Mouse (Mus musculus): ENCODE data around the gene Cdk1. TPM values are rescaled to one million over a fixed set of nuclear protein-coding genes. Genes with fewer than 3 reads are reported as not detected.

Gene Cdk1
- total RNA-seq, 2 experiments from 2014 or later, result 21.1 to 82.0 TPM

- no peak for ATAC-seq (replicated peaks; ENCODE audit: low FRiP score, poor library complexity, severe bottlenecking)
Measured at GRCm38 (mm10) chr10:69318514-69318913, 34.2 kb downstream of the Cdk1 start.

GRCm38 (mm10) chr10:69313944-69314343 lies 38.8 kb downstream of the Cdk1 start:
- ATAC-seq (replicated peaks; ENCODE audit: low FRiP score, poor library complexity, severe bottlenecking), result no peak

GRCm38 (mm10) chr10:69311867-69312266 lies 40.9 kb downstream of the Cdk1 start:
- no peak for ATAC-seq (replicated peaks; ENCODE audit: low FRiP score, poor library complexity, severe bottlenecking)

GRCm38 (mm10) chr10:69309109-69309508 lies 43.6 kb downstream of the Cdk1 start:
- no peak for ATAC-seq (replicated peaks; ENCODE audit: low FRiP score, poor library complexity, severe bottlenecking)

- ATAC-seq (replicated peaks; ENCODE audit: low FRiP score, poor library complexity, severe bottlenecking), result no peak; the same call in 1 of the 2 replicates
Measured at GRCm38 (mm10) chr10:69307067-69307466, 45.7 kb downstream of the Cdk1 start.

GRCm38 (mm10) chr10:69306205-69306604 lies 46.5 kb downstream of the Cdk1 start:
- peak; percentile 49; the same call in 1 of the 2 replicates for ATAC-seq (replicated peaks; ENCODE audit: low FRiP score, poor library complexity, severe bottlenecking)

- ATAC-seq (replicated peaks; ENCODE audit: low FRiP score, poor library complexity, severe bottlenecking), result no peak
Measured at GRCm38 (mm10) chr10:69305600-69305999, 47.1 kb downstream of the Cdk1 start.

GRCm38 (mm10) chr10:69304819-69305218 lies 47.9 kb downstream of the Cdk1 start:
- no peak for ATAC-seq (replicated peaks; ENCODE audit: low FRiP score, poor library complexity, severe bottlenecking)

GRCm38 (mm10) chr10:69302667-69303066 lies 50.1 kb downstream of the Cdk1 start:
- no peak for ATAC-seq (replicated peaks; ENCODE audit: low FRiP score, poor library complexity, severe bottlenecking)

- ATAC-seq (replicated peaks; ENCODE audit: low FRiP score, poor library complexity, severe bottlenecking), result no peak
Measured at GRCm38 (mm10) chr10:69299985-69300384, 52.8 kb downstream of the Cdk1 start.

- no peak for ATAC-seq (replicated peaks; ENCODE audit: low FRiP score, poor library complexity, severe bottlenecking)
Measured at GRCm38 (mm10) chr10:69295919-69296318, 56.8 kb downstream of the Cdk1 start.

- no peak for ATAC-seq (replicated peaks; ENCODE audit: low FRiP score, poor library complexity, severe bottlenecking)
Measured at GRCm38 (mm10) chr10:69290736-69291135, 62.0 kb downstream of the Cdk1 start.

- no peak for ATAC-seq (replicated peaks; ENCODE audit: low FRiP score, poor library complexity, severe bottlenecking)
Measured at GRCm38 (mm10) chr10:69288720-69289119, 64.0 kb downstream of the Cdk1 start.

- ATAC-seq (replicated peaks; ENCODE audit: low FRiP score, poor library complexity, severe bottlenecking), result no peak
Measured at GRCm38 (mm10) chr10:69288086-69288485, 64.7 kb downstream of the Cdk1 start.

- ATAC-seq (replicated peaks; ENCODE audit: low FRiP score, poor library complexity, severe bottlenecking), result no peak
Measured at GRCm38 (mm10) chr10:69286939-69287338, 65.8 kb downstream of the Cdk1 start.

Other genes with a start within 250 kb of the Cdk1 start
- gene Rhobtb1, start 201.5 kb downstream of the Cdk1 start, total RNA-seq (2015; ENCODE audit: low replicate concordance), result 1.5 TPM in 1 of 2 replicates, not detected in the other
- 0.98 and 1.4 TPM in 2 replicates for gene Rhobtb1, start 201.5 kb downstream of the Cdk1 start, total RNA-seq (2017; ENCODE audit: low replicate concordance)
- gene A930033H14Rik, start 139.8 kb downstream of the Cdk1 start, total RNA-seq (2015; ENCODE audit: low replicate concordance), result 0.21 TPM in 1 of 2 replicates, not detected in the other
- gene A930033H14Rik, start 139.8 kb downstream of the Cdk1 start, total RNA-seq (2017; ENCODE audit: low replicate concordance), result 0.26 and 0.56 TPM in 2 replicates
- gene Ank3, start 45.8 kb upstream of the Cdk1 start, total RNA-seq (2015; ENCODE audit: low replicate concordance), result 0.77 TPM in 1 of 2 replicates, not detected in the other
- not detected in 2 replicates for gene Ank3, start 45.8 kb upstream of the Cdk1 start, total RNA-seq (2017; ENCODE audit: low replicate concordance)

Data from erythroblast, adult 5-6 weeks (primary cell).